Mouse (Mus musculus) cerebellum, postnatal 4 days (tissue): ENCODE measurements around the gene Farsb.

Source experiments
- DNase-seq, 2 experiments: peaks; one replicate each; pipeline ENCODE4 v3.0.0; 2022; ENCODE audit warnings: low spot score in 2 of 2, mixed read lengths in 1 of 2

Gene Farsb

GRCm38 (mm10) chr1:78420271-78420670 lies 68.4 kb downstream of the Farsb start:
- DNase-seq, result no peak

GRCm38 (mm10) chr1:78419593-78419992 lies 69.1 kb downstream of the Farsb start:
- peak; percentile 75 to 86 for DNase-seq

GRCm38 (mm10) chr1:78417154-78417911 lies 71.4 kb downstream of the Farsb start:
- no peak for DNase-seq

- DNase-seq, result no peak
These were observed 74.3 kb downstream of the Farsb start for GRCm38 (mm10) chr1:78414421-78414820.

- no peak for DNase-seq
These were observed 76.0 kb downstream of the Farsb start for GRCm38 (mm10) chr1:78412668-78413067.

- no peak for DNase-seq
These were observed 79.3 kb downstream of the Farsb start for GRCm38 (mm10) chr1:78409396-78409795.

- DNase-seq, result no peak
These were observed 87.3 kb downstream of the Farsb start for GRCm38 (mm10) chr1:78401413-78401812.

- no peak for DNase-seq
These were observed 88.9 kb downstream of the Farsb start for GRCm38 (mm10) chr1:78399755-78400154.

- DNase-seq, result peak in 1 of 2 experiments; percentile 14
These were observed 92.3 kb downstream of the Farsb start for GRCm38 (mm10) chr1:78396320-78396913.

GRCm38 (mm10) chr1:78395737-78396136 lies 93.0 kb downstream of the Farsb start:
- no peak for DNase-seq

GRCm38 (mm10) chr1:78395191-78395735 lies 93.4 kb downstream of the Farsb start:
- DNase-seq, result no peak

- no peak for DNase-seq
These were observed 99.8 kb downstream of the Farsb start for GRCm38 (mm10) chr1:78388848-78389247.

GRCm38 (mm10) chr1:78387854-78388253 lies 100.8 kb downstream of the Farsb start:
- no peak for DNase-seq

- DNase-seq, result no peak
These were observed 107.7 kb downstream of the Farsb start for GRCm38 (mm10) chr1:78380950-78381349.

GRCm38 (mm10) chr1:78375058-78375457 lies 113.6 kb downstream of the Farsb start:
- DNase-seq, result no peak

- DNase-seq, result no peak
These were observed 114.9 kb downstream of the Farsb start for GRCm38 (mm10) chr1:78373836-78374235.

GRCm38 (mm10) chr1:78372316-78372715 lies 116.4 kb downstream of the Farsb start:
- no peak for DNase-seq

GRCm38 (mm10) chr1:78371569-78372236 lies 117.0 kb downstream of the Farsb start:
- DNase-seq, result peak in 1 of 2 experiments; percentile 59

GRCm38 (mm10) chr1:78370121-78370520 lies 118.6 kb downstream of the Farsb start:
- no peak for DNase-seq
